Mouse (Mus musculus) adrenal gland, adult (tissue): ENCODE measurements at regions not wholly inside any gene's neighbourhood (a gene's known extent, or its start where the extent isn't known, plus 50 kb on each side); places are given as distances from the start of the nearest gene placed in this dataset.

Experiments used
- DNase-seq, 2 experiments: peaks; one replicate each; pipeline ENCODE4 v3.0.0; 2022 to 2023; ENCODE audit warnings: low spot score in 1 of 2; ENCODE audit not compliant: inconsistent age in 2 of 2

GRCm38 (mm10) chr15:68384571-68385335 is 1884.0 kb upstream of the Lrrc6 start:
- no peak for DNase-seq

DNA sequence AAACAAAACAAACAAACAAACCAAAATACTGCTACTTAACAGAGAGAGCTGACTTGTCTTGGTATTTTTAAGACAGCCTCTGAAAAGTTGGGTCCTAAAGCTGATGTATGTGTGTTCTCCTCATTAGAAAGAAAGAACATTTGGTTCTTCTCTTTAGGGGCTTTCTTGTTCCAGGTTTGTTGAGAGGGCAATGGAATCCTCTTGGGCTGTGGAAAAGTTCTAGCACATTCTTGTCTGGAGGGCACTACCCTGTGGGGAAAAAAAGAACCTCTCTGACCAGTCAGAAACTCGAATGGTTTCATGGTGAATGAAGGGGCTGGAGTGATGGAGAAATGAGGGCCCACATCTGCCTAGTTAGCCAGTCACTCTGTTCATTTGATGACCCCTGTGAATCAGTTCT is 1874.5 kb upstream of the Lrrc6 start:
- no peak for DNase-seq

DNA sequence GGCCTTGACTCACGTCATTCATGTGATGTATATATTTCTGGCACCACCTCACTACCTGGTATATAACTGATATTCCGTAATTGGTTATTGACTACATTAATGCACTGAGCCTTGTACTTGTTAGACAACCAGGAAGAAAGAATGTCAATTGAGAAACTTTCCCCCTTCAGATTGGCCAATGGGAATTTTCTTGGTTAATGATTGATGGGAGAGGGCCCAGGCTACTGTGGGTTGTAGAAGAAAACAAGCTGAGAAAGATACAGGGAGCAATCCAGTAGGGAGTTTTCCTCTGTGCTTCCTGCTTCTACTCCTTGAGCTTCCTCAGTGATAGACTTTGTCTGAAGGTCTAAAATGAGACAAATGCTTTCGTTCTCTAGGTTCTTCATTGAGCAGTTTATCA is 1866.1 kb upstream of the Lrrc6 start:
- no peak for DNase-seq

GRCm38 (mm10) chr15:68363058-68363735 is 1862.5 kb upstream of the Lrrc6 start:
- peak; percentile 100 for DNase-seq

DNA sequence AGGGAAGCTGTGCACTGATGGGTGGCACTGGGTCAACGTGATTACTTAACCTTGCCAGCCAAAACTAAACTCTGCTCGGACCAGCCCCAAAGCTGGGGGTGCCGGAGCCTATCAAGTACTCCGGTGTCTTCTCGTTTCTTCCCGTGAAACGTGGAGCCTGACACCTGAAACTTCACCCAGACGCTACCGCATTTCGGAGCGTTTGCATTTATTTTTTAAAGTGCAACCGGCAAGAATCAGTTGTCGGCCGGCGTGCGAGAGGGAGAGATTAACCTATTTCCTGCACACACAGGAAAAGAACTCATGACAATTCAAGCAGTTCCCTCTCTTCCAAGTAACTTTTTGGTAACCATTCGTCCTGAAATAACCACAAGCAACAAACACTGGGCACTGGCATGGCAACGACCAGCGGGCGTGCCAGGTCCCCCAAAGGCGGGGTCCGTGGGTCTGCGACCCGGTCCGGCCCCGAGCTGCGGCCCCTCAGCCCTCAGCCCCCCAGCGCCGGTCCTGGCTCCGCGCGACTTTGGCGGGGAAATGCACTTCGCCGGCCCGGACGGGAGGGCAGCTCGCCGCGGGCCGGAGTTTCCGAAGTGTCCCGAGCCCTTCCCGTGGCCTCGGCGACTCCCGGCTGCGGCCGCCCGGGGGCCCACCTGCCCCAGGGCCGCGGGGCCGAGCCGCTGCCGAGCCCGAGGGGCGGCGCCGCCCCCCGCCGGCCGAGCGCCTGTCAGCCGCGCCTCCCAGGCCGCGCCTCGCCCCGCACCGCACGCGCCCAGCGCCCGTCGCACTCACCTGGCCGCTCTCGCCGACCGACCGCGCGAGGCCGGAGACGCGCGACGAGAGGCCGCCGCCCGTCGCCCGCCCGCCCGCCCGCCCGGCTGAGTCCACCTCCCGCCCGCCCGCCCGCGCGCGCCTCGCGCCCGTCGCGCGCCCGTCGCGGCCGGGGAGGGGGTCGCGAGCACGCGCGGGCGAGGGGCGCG is 1861.7 kb upstream of the Lrrc6 start:
- DNase-seq, result peak; percentile 72 to 89

DNA sequence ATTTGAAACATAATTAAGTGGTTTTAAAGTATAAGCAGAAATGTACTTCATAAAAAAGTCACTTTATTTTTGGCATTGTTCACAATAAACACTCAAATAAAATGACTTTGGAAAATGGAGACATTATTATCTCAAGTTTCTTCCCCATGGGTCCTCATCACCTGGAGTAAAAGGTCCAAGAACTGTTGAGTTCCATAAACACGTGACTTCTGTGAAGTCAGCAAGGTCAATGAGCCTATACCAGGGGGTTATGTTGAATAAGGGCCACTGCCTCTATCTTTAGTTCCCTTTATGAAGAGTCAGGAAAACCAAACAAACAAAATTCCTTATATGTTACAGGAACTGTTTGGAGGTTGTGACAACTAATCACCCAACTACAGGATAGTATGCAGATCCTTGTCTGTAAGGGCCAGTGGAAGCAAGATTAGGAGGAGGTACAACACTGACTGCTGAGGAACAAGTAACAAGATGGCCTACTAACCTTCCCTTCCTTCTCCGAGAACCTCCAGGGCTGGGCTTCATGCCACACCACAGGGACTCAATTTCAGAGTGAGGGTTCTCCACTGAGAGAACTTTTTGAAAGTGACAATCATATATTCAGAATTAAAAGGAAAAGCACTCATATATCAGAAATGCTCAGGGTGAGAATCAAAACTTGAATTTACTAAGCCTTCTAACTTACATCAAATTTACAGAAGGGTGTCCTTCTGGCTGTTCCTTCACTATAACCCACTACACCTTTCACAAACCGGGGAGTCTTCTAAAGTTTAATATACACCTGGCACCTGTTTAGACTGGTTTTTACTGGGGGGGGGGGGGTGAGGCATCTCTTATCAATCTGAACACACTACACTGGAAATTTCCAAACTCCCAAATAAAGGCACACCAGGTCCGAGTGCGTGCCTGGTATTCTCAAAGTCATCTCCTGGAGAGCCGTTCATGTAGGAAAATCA is 1860.5 kb upstream of the Lrrc6 start:
- DNase-seq, result peak in 1 of 2 experiments; percentile 65

DNA sequence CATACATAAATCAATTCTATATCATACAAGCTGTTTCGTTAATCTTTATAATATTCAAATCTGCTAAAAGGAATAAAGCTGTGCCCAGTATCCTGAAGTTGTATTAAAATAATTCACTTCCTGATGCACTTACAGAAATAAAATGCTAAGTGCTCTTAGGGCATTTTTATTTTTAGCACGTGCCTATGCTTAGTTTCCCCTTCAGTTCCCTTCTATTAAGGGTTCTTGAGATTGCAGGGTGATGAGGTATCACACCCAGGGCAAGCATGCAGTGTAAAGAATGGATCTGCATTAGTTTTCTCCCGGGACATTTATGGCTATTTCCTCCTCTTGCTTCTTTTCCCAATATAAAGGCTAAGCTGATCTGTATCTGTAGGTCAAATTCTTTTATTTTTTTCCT is 1858.8 kb upstream of the Lrrc6 start:
- DNase-seq, result no peak

GRCm38 (mm10) chr15:68355957-68356356 is 1855.2 kb upstream of the Lrrc6 start:
- DNase-seq, result no peak

DNA sequence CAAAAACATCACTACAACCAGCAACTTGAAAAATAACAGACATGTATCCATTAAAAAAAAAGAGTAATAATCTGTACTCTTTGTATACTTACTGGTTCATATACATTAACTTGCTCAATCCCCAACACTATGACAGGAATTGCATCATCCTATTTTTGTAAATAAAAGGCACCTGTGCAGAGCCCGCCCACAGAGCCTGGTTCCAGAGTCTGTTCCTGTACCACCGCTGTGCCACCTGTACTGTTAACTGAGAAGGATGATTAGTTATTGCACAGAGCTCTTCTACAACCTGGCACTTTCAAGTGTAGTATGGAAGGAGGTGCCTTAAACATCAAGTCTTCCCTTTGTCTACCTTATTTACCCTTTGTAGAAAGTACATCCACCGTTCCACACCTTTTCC is 1843.9 kb upstream of the Lrrc6 start:
- DNase-seq, result no peak

GRCm38 (mm10) chr15:68342542-68342941 is 1841.8 kb upstream of the Lrrc6 start:
- DNase-seq, result peak; percentile 83 to 93

DNA sequence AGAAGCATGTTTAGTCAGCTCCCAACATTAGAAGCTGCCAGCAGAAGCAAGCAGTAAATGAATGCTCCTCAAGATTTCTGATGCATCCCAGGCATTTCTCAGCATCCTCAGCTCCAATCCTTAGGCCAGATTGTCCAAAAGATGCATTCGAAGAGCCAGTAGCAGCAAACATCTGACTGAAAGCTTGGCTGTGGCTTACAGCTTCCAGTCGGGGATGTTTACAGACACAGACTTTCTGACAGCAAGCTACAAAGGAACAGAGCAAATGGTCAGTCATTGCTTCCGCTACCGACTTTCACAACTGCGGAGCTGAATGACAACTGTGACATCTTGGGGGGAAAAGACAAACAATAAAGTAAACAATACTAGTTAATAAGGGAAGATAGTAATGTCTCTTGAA is 1840.3 kb upstream of the Lrrc6 start:
- no peak for DNase-seq

DNA sequence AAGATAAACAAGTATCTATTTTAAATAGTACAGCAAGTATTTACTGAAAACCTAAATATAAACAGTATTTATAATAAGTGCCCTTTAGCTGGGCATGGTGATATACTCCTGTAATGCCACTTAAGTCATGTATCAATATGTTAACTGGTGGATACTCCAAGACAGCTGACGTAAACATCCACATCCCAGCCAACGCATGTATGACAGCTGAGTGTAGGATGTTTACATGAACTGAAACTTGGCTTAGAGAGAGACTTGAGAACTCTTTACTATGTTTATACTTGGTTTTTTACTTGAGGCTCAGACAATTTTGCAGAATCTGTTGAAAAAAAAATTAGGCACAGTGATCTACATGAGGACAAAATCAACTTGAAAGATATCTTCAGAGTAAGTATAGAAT is 1836.6 kb upstream of the Lrrc6 start:
- DNase-seq, result no peak

- DNase-seq, result no peak
These were observed 1835.1 kb upstream of the Lrrc6 start for GRCm38 (mm10) chr15:68335837-68336236.

DNA sequence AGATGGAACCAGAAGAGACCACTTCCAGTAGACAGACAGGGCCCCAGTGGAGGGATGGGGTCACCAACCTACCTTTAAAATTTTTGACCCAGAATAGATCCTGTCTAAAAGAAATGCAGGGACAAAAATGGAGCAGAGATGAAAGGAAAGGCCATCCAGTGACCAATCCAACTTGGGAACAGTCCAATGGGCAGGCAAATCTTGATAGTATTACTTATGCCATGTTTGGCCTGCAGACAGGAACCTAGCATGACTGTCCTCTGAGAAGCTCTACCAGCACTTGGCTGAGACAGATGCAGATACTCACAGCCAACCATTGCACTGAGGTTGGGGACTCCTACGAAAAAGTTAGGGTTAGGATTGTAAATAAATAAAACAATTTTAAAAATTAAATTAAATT is 1815.4 kb upstream of the Lrrc6 start:
- DNase-seq, result no peak
